Mouse (Mus musculus): ENCODE results near the gene Epor.

DNA sequence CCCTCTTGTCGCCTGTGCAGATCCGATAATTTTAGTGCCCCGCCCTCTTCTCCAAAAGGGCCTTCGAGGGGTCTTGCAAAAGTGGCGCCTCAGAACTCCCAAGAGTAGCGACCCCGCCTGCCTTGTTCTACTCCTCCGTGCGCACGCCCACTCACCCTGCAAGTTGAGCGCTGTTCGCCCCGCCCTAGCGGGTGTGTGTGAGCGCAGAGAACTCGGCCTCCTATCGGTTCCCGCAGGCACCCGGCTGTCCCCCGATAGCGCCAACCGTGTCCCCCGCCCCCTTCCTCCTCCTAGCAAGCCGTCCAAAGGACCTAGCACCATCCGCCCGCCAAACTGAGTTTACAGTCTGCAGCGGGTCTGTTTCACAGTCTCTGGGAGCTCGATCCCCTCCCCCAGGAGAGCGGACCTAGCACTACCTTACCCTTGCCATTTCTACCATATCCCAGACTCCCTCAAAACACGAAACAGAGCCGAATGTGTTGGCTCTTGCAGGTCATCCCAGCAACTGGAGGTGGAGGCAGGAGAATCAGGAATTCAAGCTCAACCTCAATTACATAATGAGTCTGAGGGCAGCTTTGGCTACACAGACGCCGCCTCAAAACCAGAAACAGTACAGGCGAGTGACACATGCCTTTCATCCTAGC lies 768 bp downstream of the Epor start:
- TF ChIP-seq POLR2A (IDR thresholded peaks at IDR 0.05; ENCODE audit: borderline replicate concordance, low read depth, low read length) (no peak), CTCF (IDR thresholded peaks at IDR 0.05; ENCODE audit: low read depth, low read length) (no peak)

All from bone marrow macrophage, adult 2 months (primary cell).